15 mouse cellular contexts compared by ENCODE assay signal in the genomic region with DNA sequence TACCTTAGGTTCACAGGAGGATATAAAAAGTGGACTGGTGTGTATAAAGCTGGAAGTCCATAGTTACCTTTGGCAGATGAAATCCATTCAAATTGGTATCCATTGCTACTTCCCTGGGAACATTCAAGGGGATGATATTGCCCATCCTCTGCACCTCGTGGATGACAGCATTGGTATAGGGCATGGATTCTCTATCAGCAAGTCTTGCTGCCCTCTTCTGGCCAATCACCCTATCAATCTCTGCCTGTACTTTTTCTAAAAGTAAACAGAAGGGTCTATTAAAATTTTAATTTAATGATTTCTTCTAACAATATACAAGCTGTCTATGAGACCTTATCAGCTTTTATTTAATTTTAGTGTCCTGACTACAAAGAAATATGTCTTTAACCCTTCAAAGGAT. TPM values are rescaled to one million over a fixed set of nuclear protein-coding genes. Genes with fewer than 3 reads are reported as not detected.
DNase-seq lines count a peak whose midpoint lies in the region; ATAC-seq and TF ChIP-seq lines count a peak whose summit lies in the region.
"Had no signal": no experiment of that assay in that cellular context is flagged by ENCODE, and none has a peak within 500 bp of the region (broad histone marks: within the 10 kb centered on the region; RNA-seq: fewer than 3 reads in every experiment).

No protein-coding gene starts in this region.

- TF ChIP-seq POLR2A in cortical plate, adult 2 months (IDR thresholded peaks at IDR 0.05; ENCODE audit: extremely low read depth, insufficient read depth, low read length) = no peak

- DNase-seq in cerebellum, adult 18-20 months = peak; percentile 3 to 8
- no peak for DNase-seq in cerebellum, adult 8-10 months
- no peak for DNase-seq in left cerebral cortex, adult 2 months (ENCODE audit: extremely low spot score in 1 of 2, low spot score in 2 of 2)
- no peak for DNase-seq in left cerebral cortex, adult 11 months (ENCODE audit: low spot score)
- no peak for DNase-seq in heart, adult 8-10 months (ENCODE audit: low spot score)
- DNase-seq: gastrocnemius, postnatal 10 days; lung, postnatal 4 days had no signal

- no peaks in the 10 kb centered on the region for H3K4me1 ChIP-seq in cortical plate, adult 2 months (ENCODE audit: control insufficient read depth, insufficient read depth, low read length)
- H3K4me1 ChIP-seq: embryonic facial prominence, embryonic 13.5 days; hindbrain, embryonic 10.5 days had no signal

- no peak overlapping the region for H3K27ac ChIP-seq in left cerebral cortex, adult 2 months
- H3K27ac ChIP-seq in cortical plate, adult 2 months (ENCODE audit: insufficient read depth, low read length) = no peak overlapping the region
- H3K27ac ChIP-seq: embryonic facial prominence, embryonic 13.5 days; hindbrain, embryonic 10.5 days had no signal

- H3K4me3 ChIP-seq in left cerebral cortex, adult 2 months = no peak overlapping the region
- H3K4me3 ChIP-seq in cortical plate, adult 2 months (ENCODE audit: insufficient read depth, low read length) = no peak overlapping the region
- H3K4me3 ChIP-seq: embryonic facial prominence, embryonic 13.5 days; hindbrain, embryonic 10.5 days had no signal

- peak; percentile 54 for TF ChIP-seq CTCF in left cerebral cortex, adult 2 months (IDR thresholded peaks at IDR 0.05)
- TF ChIP-seq CTCF in cortical plate, adult 2 months (IDR thresholded peaks at IDR 0.05; ENCODE audit: extremely low read depth, insufficient read depth, low read length) = 0 out of 2 replicates have a peak, but pooled peaks have one; percentile 29

- intact Hi-C loops in left cerebral cortex, adult 2 months (cut with DNase I) = loop anchor here (5.0 to 10.0 kb wide), 2 partner anchors 159 to 433 kb away; no protein-coding TSS in a partner anchor

- ATAC-seq in megakaryocyte, adult 5-6 weeks (ENCODE audit: poor library complexity, severe bottlenecking) = peak; percentile 35; the same call in 1 of the 2 replicates
- no peak for ATAC-seq in megakaryocyte-erythroid progenitor cell, adult 5-6 weeks (replicated peaks; ENCODE audit: low FRiP score, low TSS enrichment, poor library complexity, severe bottlenecking)

RNA-seq across cellular contexts. Expression of gene Cyp2j8, which starts 18.6 kb away (rescaled TPM):
- total RNA-seq in left cerebral cortex, adult 2 months (2021) = under 1 TPM in 1 of 2 experiments, not detected in 1; 0.29 TPM
- 0.23 and 0.25 TPM in 2 replicates for polyA plus RNA-seq in cortical plate, adult 2 months (2012; rRNA removed)
- not detected in 2 replicates for total RNA-seq in megakaryocyte, adult 5-6 weeks (2015)
- not detected in 2 replicates for total RNA-seq in megakaryocyte, adult 5-6 weeks (2017)
- total RNA-seq in megakaryocyte-erythroid progenitor cell, adult 5-6 weeks (2014; fragmentation: Nextera tagmentation) = not detected in 2 replicates
- not detected in 2 replicates for total RNA-seq in megakaryocyte-erythroid progenitor cell, adult 5-6 weeks (2017)
- not detected for total RNA-seq in heart, adult 8-10 months (2022)
- total RNA-seq: gastrocnemius, postnatal 10 days; left cerebral cortex, postnatal 25 days; neutrophil, adult 5-6 weeks had no signal
- polyA plus RNA-seq: embryonic facial prominence, embryonic 13.5 days; hindbrain, embryonic 10.5 days; stomach, embryonic 14.5 days had no signal

RNA-seq across cellular contexts. Expression of gene Cyp2j6, which starts 27.7 kb away (rescaled TPM):
- total RNA-seq in left cerebral cortex, adult 2 months (2021) = 10 to 100 TPM; 13.7 to 14.6 TPM
- polyA plus RNA-seq in cortical plate, adult 2 months (2012; rRNA removed) = 14.3 and 14.5 TPM in 2 replicates
- not detected in 2 replicates for total RNA-seq in megakaryocyte, adult 5-6 weeks (2015)
- 0.04 and 0.15 TPM in 2 replicates for total RNA-seq in megakaryocyte, adult 5-6 weeks (2017)
- total RNA-seq in megakaryocyte-erythroid progenitor cell, adult 5-6 weeks (2014; fragmentation: Nextera tagmentation) = 0.67 TPM in 1 of 2 replicates, not detected in the other
- total RNA-seq in megakaryocyte-erythroid progenitor cell, adult 5-6 weeks (2017) = 0.47 and 1.1 TPM in 2 replicates
- total RNA-seq in heart, adult 8-10 months (2022) = 1 to 10 TPM; 2.4 to 3.9 (median 3.1) TPM
- total RNA-seq: neutrophil, adult 5-6 weeks had no signal

Comparison
In these comparisons a context has a peak if more than half of its experiments do, and no peak if none do; other contexts are left out.
1. DNase-seq: peak in cerebellum, adult 18-20 months (2 of 2); none in cerebellum, adult 8-10 months (single experiment), left cerebral cortex, adult 2 months (0 of 2), left cerebral cortex, adult 11 months (single experiment) and heart, adult 8-10 months (single experiment).